Mouse (Mus musculus) bone marrow, adult 2 months (tissue): ENCODE data around the gene Tcte2.

Experiments
- CTCF ChIP-seq: fragments of 200-500 bp; IDR thresholded peaks from 2 replicates; pipeline ENCODE4 v1.5.1; 2011; ENCODE audit warnings: low read length, control low read depth; ENCODE audit not compliant: control insufficient read depth, insufficient read depth
- POLR2A ChIP-seq: fragments of 200-500 bp; IDR thresholded peaks from 2 replicates; pipeline ENCODE4 v1.6.1; 2011; ENCODE audit warnings: low read depth, mild to moderate bottlenecking, control low read depth, low read length, borderline replicate concordance; ENCODE audit not compliant: control insufficient read depth

DNA sequence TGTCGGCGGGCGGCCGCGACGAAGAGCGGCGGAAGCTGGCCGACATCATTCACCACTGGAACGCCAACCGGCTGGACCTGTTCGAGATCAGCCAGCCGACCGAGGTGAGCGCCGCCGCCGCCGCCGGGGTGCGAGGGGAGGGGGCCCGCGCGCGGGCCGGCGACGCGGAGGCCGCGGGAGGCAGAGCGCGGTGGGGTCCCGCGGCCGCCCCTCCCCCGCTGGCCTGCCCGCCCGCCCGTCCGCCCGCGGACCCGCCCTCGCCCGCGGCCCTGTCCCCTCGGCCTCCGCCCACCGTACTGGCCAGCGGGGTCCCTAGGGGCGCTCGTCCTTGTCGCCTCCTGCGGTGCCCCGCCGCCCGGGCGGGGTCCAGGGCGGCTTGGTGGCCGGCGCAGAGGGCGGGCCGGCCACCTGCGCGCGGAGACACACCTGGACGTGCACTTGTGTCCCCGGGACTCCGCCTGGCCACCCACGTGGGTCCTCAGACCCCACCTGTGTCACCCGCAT, 898 bp downstream of the Tcte2 start:
- no peak for TF ChIP-seq CTCF
- no peak for TF ChIP-seq POLR2A
